Mouse (Mus musculus) megakaryocyte, embryonic 14.5 days (primary cell): Measurements from ENCODE around the gene Klc4.

Experiments
- FLI1 ChIP-seq: IDR thresholded peaks from 2 replicates; pipeline ENCODE4 v1.6.1; 2012; ENCODE audit warnings: low read length, inconsistent platforms, mixed read lengths
- GATA1 ChIP-seq: IDR thresholded peaks from 3 replicates; pipeline ENCODE4 v1.6.1; 2012; ENCODE audit warnings: mixed read lengths, low read length, inconsistent platforms, borderline replicate concordance

GRCm38 (mm10) chr17:46661981-46662380 lies 16.2 kb upstream of the Klc4 start:
- TF ChIP-seq GATA1 = no peak
- no peak for TF ChIP-seq FLI1
